Comparison of ENCODE assay signal across 40 mouse cellular contexts in the genomic region with DNA sequence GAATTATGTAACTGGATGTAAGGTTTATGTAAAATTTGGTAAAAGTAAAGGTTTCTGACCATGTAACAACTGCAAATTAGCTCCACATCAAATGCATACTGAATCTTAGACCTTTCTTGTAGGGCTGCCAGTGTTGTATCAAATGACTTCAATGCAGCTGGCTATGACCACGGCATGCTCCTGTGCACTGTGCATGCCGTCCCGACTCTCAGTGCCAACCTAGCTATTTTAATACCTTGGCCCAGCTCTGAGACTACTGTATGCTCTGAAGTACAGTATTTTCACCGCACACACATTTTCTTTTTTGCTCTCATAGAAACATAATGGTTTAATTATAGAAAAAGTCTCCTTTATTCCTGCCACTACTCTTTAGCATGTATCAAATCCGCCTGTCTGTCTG. TPM values are rescaled to one million over a fixed set of nuclear protein-coding genes. Genes with fewer than 3 reads are reported as not detected.
DNase-seq lines count a peak whose midpoint lies in the region; ATAC-seq lines count a peak whose summit lies in the region.
"Had no signal": no experiment of that assay in that cellular context is flagged by ENCODE, and none has a peak within 500 bp of the region (broad histone marks: within the 10 kb centered on the region; RNA-seq: fewer than 3 reads in every experiment).

No protein-coding gene starts in this region.

- no peaks in the 10 kb centered on the region for H3K36me3 ChIP-seq in forebrain, embryonic 15.5 days
- H3K36me3 ChIP-seq in forebrain, embryonic 12.5 days (replicated peaks) = no peaks in the 10 kb centered on the region
- H3K36me3 ChIP-seq: embryonic facial prominence, embryonic 12.5 days; G1E; hindbrain, embryonic 15.5 days; kidney, embryonic 15.5 days; midbrain, embryonic 13.5 days; neural tube, embryonic 13.5 days had no signal

- peaks cover 5% of the 10 kb centered on the region; the same call in 1 of the 2 replicates for H3K4me1 ChIP-seq in forebrain, embryonic 15.5 days
- no peaks in the 10 kb centered on the region for H3K4me1 ChIP-seq in forebrain, embryonic 12.5 days
- H3K4me1 ChIP-seq: embryonic facial prominence, embryonic 12.5 days; hindbrain, embryonic 15.5 days; midbrain, embryonic 13.5 days; neural tube, embryonic 13.5 days had no signal

- no peaks in the 10 kb centered on the region for H3K9me3 ChIP-seq in forebrain, embryonic 15.5 days
- H3K9me3 ChIP-seq in forebrain, embryonic 12.5 days = no peaks in the 10 kb centered on the region
- H3K9me3 ChIP-seq: embryonic facial prominence, embryonic 12.5 days; G1E; hindbrain, embryonic 15.5 days; kidney, embryonic 15.5 days; midbrain, embryonic 13.5 days; neural tube, embryonic 13.5 days had no signal

- 0 out of 2 replicates have a peak, but pooled peaks have one; percentile 60 for ATAC-seq in forebrain, embryonic 15.5 days (replicated peaks)
- ATAC-seq in forebrain, embryonic 12.5 days (ENCODE audit: low FRiP score) = no peak
- ATAC-seq: forebrain, embryonic 14.5 days; inflammation-experienced regulatory T-cells, adult 6 months; midbrain, embryonic 13.5 days had no signal

- no peak overlapping the region for H3K9ac ChIP-seq in forebrain, embryonic 15.5 days (replicated peaks)
- no peak overlapping the region for H3K9ac ChIP-seq in forebrain, embryonic 12.5 days
- H3K9ac ChIP-seq: embryonic facial prominence, embryonic 12.5 days; hindbrain, embryonic 15.5 days; kidney, embryonic 15.5 days; liver, embryonic 14.5 days; midbrain, embryonic 13.5 days; neural tube, embryonic 13.5 days had no signal

- DNase-seq in gastrocnemius, postnatal 25 days = peak; percentile 21
- no peak for DNase-seq in gastrocnemius, adult 8-10 months (ENCODE audit: low spot score in 2 of 2)
- DNase-seq in heart, adult 9 months (ENCODE audit: low spot score in 2 of 2) = peak; percentile 24 to 35
- DNase-seq in heart, postnatal 25 days (ENCODE audit: low spot score) = no peak
- no peak for DNase-seq in c-Kit-positive CD71-positive TER-119-positive erythroid progenitor cells, embryonic 14.5 days (ENCODE audit: low spot score)
- DNase-seq: adrenal gland, adult 8-10 months; cerebellum, adult 11 months; cerebellum, adult 9-10 months; cerebellum, postnatal 36 days; kidney, adult 18-20 months; kidney, postnatal 25 days; liver; lung, adult 2 months; lung, postnatal 10 days; thymus, postnatal 4 days had no signal

- no peak overlapping the region for H3K4me2 ChIP-seq in forebrain, embryonic 15.5 days (replicated peaks)
- H3K4me2 ChIP-seq in forebrain, embryonic 12.5 days = no peak overlapping the region
- H3K4me2 ChIP-seq: embryonic facial prominence, embryonic 12.5 days; hindbrain, embryonic 15.5 days; kidney, embryonic 15.5 days; midbrain, embryonic 13.5 days; neural tube, embryonic 13.5 days had no signal

- H3K27me3 ChIP-seq in forebrain, embryonic 15.5 days = no peaks in the 10 kb centered on the region
- no peaks in the 10 kb centered on the region for H3K27me3 ChIP-seq in forebrain, embryonic 12.5 days
- H3K27me3 ChIP-seq: embryonic facial prominence, embryonic 12.5 days; hindbrain, embryonic 15.5 days; kidney, embryonic 15.5 days; midbrain, embryonic 13.5 days; neural tube, embryonic 13.5 days had no signal

- H3K4me3 ChIP-seq in forebrain, embryonic 15.5 days = no peak overlapping the region
- H3K4me3 ChIP-seq in forebrain, embryonic 12.5 days (replicated peaks) = no peak overlapping the region
- H3K4me3 ChIP-seq: embryonic facial prominence, embryonic 12.5 days; erythroblast, embryonic 14.5 days; hindbrain, embryonic 15.5 days; kidney, embryonic 15.5 days; midbrain, embryonic 13.5 days; neural tube, embryonic 13.5 days had no signal

- whole genome bisulfite sequencing in forebrain, embryonic 15.5 days = 59% methylated on average over 5 of the region's 5 CpGs
- WGBS in forebrain, embryonic 12.5 days = 77% methylated on average over 5 of the region's 5 CpGs

- intact Hi-C loops in heart, postnatal 25 days (cut with DNase I) = loop anchor here (1.0 to 5.0 kb wide), 2 partner anchors 79 to 132 kb away; partner anchors contain the start of gene Nudt4

- H3K27ac ChIP-seq in forebrain, embryonic 15.5 days (replicated peaks) = peak overlapping the region; percentile 38; the same call in 1 of the 2 replicates
- no peak overlapping the region for H3K27ac ChIP-seq in forebrain, embryonic 12.5 days
- H3K27ac ChIP-seq: embryonic facial prominence, embryonic 12.5 days; hindbrain, embryonic 15.5 days; kidney, embryonic 15.5 days; liver, embryonic 14.5 days; macrophage; midbrain, embryonic 13.5 days; neural tube, embryonic 13.5 days had no signal

RNA-seq across cellular contexts. Expression of gene Anapc15-ps, which starts 31.9 kb away (rescaled TPM):
- polyA plus RNA-seq in forebrain, embryonic 15.5 days (2015; fragmentation: Nextera tagmentation; extraction: Ambion mirVana) = not detected in 2 replicates
- polyA plus RNA-seq in forebrain, embryonic 12.5 days (2016; fragmentation: Nextera tagmentation; extraction: Ambion mirVana) = not detected in 2 replicates
- not detected for total RNA-seq in gastrocnemius, postnatal 25 days (2021)
- total RNA-seq in gastrocnemius, adult 8-10 months (2022) = not detected
- total RNA-seq in heart, postnatal 25 days (2021) = not detected
- total RNA-seq: adrenal gland, postnatal 4 days; heart, postnatal 14 days; layer of hippocampus, adult 18-20 months; layer of hippocampus, postnatal 10 days; left cerebral cortex, adult 18-20 months; left cerebral cortex, postnatal 14 days had no signal
- polyA plus RNA-seq: embryonic facial prominence, embryonic 12.5 days; erythroblast, embryonic 14.5 days; forebrain, embryonic 14.5 days; G1E; gonadal fat pad, adult 2 months; hindbrain, embryonic 15.5 days; inflammation-experienced regulatory T-cells, adult 6 months; limb, embryonic 11.5 days; liver, embryonic 14.5 days; lung, adult 2 months; midbrain, embryonic 13.5 days; neural tube, embryonic 13.5 days; small intestine, adult 2 months; stomach, embryonic 14.5 days; testis, adult 2 months; thymus, postnatal 0 days had no signal

Comparison
In these comparisons a context has a peak if more than half of its experiments do, and no peak if none do; other contexts are left out.
1. DNase-seq: peak in gastrocnemius, postnatal 25 days (single experiment) and heart, adult 9 months (2 of 2); none in gastrocnemius, adult 8-10 months (0 of 2), heart, postnatal 25 days (single experiment) and c-Kit-positive CD71-positive TER-119-positive erythroid progenitor cells, embryonic 14.5 days (single experiment).